Mouse (Mus musculus): ENCODE results near the gene Zfp667.

- TF ChIP-seq CTCF (IDR thresholded peaks at IDR 0.05; ENCODE audit: low read depth) (no peak), EP300 (IDR thresholded peaks at IDR 0.05; ENCODE audit: low read depth) (no peak)
Observed at GRCm38 (mm10) chr7:6252410-6252809, 34.0 kb upstream of the Zfp667 start, which contains the start of gene Epp13.
